8 mouse cellular contexts compared by ENCODE assay signal in the genomic region with DNA sequence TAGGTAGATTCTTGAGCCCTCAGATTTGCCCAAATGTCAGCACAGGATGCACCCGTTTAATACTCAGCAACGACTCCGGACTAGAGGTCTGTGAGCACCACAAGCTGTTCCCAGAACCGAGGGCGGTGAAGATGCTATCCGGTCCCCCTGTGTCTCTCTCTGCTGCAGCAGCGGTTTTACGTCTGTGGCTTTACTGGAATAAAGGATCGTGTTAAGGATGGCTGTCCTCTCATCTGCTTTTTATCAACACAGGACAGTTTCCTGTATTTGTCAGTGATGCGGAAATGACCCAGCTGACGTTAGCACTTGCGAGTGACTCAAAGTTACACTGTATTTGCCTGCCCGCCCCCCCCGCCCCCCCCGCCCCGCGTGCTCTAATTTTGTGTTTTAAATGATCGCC. TPM values are rescaled to one million over a fixed set of nuclear protein-coding genes. Genes with fewer than 3 reads are reported as not detected.
DNase-seq lines count a peak whose midpoint lies in the region; ATAC-seq lines count a peak whose summit lies in the region.

No protein-coding gene starts in this region.

- peaks cover 0 to 5% of the 10 kb centered on the region in 2 experiments; a peak in 2 of 4 replicates for H3K4me1 ChIP-seq in heart, embryonic 14.5 days (ENCODE audit: control insufficient read depth in 2 of 2, insufficient read depth in 2 of 2, low read length in 2 of 2)
- H3K4me1 ChIP-seq in limb, embryonic 15.5 days: peaks cover 19% of the 10 kb centered on the region
- peaks cover 5% of the 10 kb centered on the region; the same call in 1 of the 2 replicates for H3K4me1 ChIP-seq in neural tube, embryonic 14.5 days (ENCODE audit: control insufficient read depth, insufficient read depth, low read length)
- no peaks in the 10 kb centered on the region; the same call in 1 of the 2 replicates for H3K4me1 ChIP-seq in midbrain, embryonic 13.5 days (replicated peaks)

- H3K27ac ChIP-seq in heart, embryonic 14.5 days (replicated peaks in 1 of 2; ENCODE audit: control insufficient read depth in 1 of 2, insufficient read depth in 1 of 2, low read depth in 2 of 2, low read length in 2 of 2): peak overlapping the region; percentile 73 to 90
- peak overlapping the region; percentile 86 for H3K27ac ChIP-seq in limb, embryonic 15.5 days
- H3K27ac ChIP-seq in neural tube, embryonic 14.5 days (ENCODE audit: low read depth, low read length): peak overlapping the region; percentile 40; the same call in 1 of the 2 replicates
- H3K27ac ChIP-seq in midbrain, embryonic 13.5 days: no peak overlapping the region

- 37% methylated on average over 18 of the region's 18 CpGs for WGBS in heart, embryonic 14.5 days
- WGBS in limb, embryonic 15.5 days: 49% methylated on average over 18 of the region's 18 CpGs
- 60% methylated on average over 18 of the region's 18 CpGs for WGBS in neural tube, embryonic 14.5 days
- WGBS in midbrain, embryonic 13.5 days: 69% methylated on average over 18 of the region's 18 CpGs

- no peak overlapping the region for H3K9ac ChIP-seq in heart, embryonic 14.5 days (ENCODE audit: low read length)
- no peak overlapping the region for H3K9ac ChIP-seq in limb, embryonic 15.5 days
- no peak overlapping the region for H3K9ac ChIP-seq in neural tube, embryonic 14.5 days (replicated peaks; ENCODE audit: low read depth, low read length)
- no peak overlapping the region for H3K9ac ChIP-seq in midbrain, embryonic 13.5 days (replicated peaks)

- peak; percentile 50 for ATAC-seq in heart, embryonic 14.5 days (ENCODE audit: insufficient number of reproducible peaks, insufficient read depth, low FRiP score, low read depth)
- ATAC-seq in limb, embryonic 15.5 days (ENCODE audit: insufficient number of reproducible peaks, low FRiP score, low TSS enrichment, low read depth): no peak
- ATAC-seq in neural tube, embryonic 14.5 days (ENCODE audit: low read depth): no peak
- no peak for ATAC-seq in midbrain, embryonic 13.5 days

- DNase-seq in urinary bladder, postnatal 14 days (ENCODE audit: low spot score): peak; percentile 11
- no peak for DNase-seq in urinary bladder, adult 2 months (ENCODE audit: low spot score)
- no peak for DNase-seq in right cerebral cortex, adult 18-20 months
- no peak for DNase-seq in cerebellum, adult 11-12 months

- H3K27me3 ChIP-seq in heart, embryonic 14.5 days (ENCODE audit: control insufficient read depth, insufficient read depth, low read length): no peaks in the 10 kb centered on the region
- H3K27me3 ChIP-seq in limb, embryonic 15.5 days: no peaks in the 10 kb centered on the region
- H3K27me3 ChIP-seq in neural tube, embryonic 14.5 days (ENCODE audit: control insufficient read depth, insufficient read depth, low read length): no peaks in the 10 kb centered on the region
- H3K27me3 ChIP-seq in midbrain, embryonic 13.5 days: no peaks in the 10 kb centered on the region; the same call in 1 of the 2 replicates

- H3K36me3 ChIP-seq in heart, embryonic 14.5 days (ENCODE audit: control insufficient read depth, insufficient read depth, low read length): no peaks in the 10 kb centered on the region
- H3K36me3 ChIP-seq in limb, embryonic 15.5 days: no peaks in the 10 kb centered on the region
- no peaks in the 10 kb centered on the region for H3K36me3 ChIP-seq in neural tube, embryonic 14.5 days (ENCODE audit: control insufficient read depth, insufficient read depth, low read length)
- no peaks in the 10 kb centered on the region for H3K36me3 ChIP-seq in midbrain, embryonic 13.5 days

- no peaks in the 10 kb centered on the region for H3K9me3 ChIP-seq in heart, embryonic 14.5 days (ENCODE audit: control insufficient read depth, low read length)
- H3K9me3 ChIP-seq in limb, embryonic 15.5 days: no peaks in the 10 kb centered on the region
- no peaks in the 10 kb centered on the region for H3K9me3 ChIP-seq in neural tube, embryonic 14.5 days (ENCODE audit: control insufficient read depth, low read length)
- H3K9me3 ChIP-seq in midbrain, embryonic 13.5 days: no peaks in the 10 kb centered on the region

- peak overlapping the region; percentile 48 for H3K4me2 ChIP-seq in heart, embryonic 14.5 days (ENCODE audit: low read length)
- peak overlapping the region; percentile 7; the same call in 1 of the 2 replicates for H3K4me2 ChIP-seq in limb, embryonic 15.5 days
- H3K4me2 ChIP-seq in neural tube, embryonic 14.5 days (ENCODE audit: low read depth, low read length): no peak overlapping the region
- H3K4me2 ChIP-seq in midbrain, embryonic 13.5 days (replicated peaks): no peak overlapping the region

- H3K4me3 ChIP-seq in heart, embryonic 14.5 days (ENCODE audit: control insufficient read depth in 1 of 2, insufficient read depth in 1 of 2, low read depth in 1 of 2, low read length in 2 of 2): no peak overlapping the region
- no peak overlapping the region for H3K4me3 ChIP-seq in limb, embryonic 15.5 days
- no peak overlapping the region for H3K4me3 ChIP-seq in neural tube, embryonic 14.5 days (ENCODE audit: low read depth, low read length)
- no peak overlapping the region for H3K4me3 ChIP-seq in midbrain, embryonic 13.5 days (replicated peaks)

RNA-seq across cellular contexts. Expression of gene Cemip2, which starts 40.7 kb away (rescaled TPM):
- 4.5 and 5.5 TPM in 2 replicates for polyA plus RNA-seq in urinary bladder, adult 2 months (2012; rRNA removed)
- polyA plus RNA-seq in heart, embryonic 14.5 days (2014; fragmentation: Nextera tagmentation; extraction: Ambion mirVana): 57.1 and 57.5 TPM in 2 replicates
- 25.7 TPM in 2 replicates for polyA plus RNA-seq in limb, embryonic 15.5 days (2015; fragmentation: Nextera tagmentation; extraction: Ambion mirVana)
- 21.1 and 31.0 TPM in 2 replicates for polyA plus RNA-seq in neural tube, embryonic 14.5 days (2014; fragmentation: Nextera tagmentation; extraction: Ambion mirVana)
- 73.8 and 76.2 TPM in 2 replicates for polyA plus RNA-seq in midbrain, embryonic 13.5 days (2015; fragmentation: Nextera tagmentation; extraction: Ambion mirVana)

Comparison
In these comparisons a context has a peak if more than half of its experiments do, and no peak if none do; other contexts are left out.
1. H3K4me2 ChIP-seq: peak in heart, embryonic 14.5 days (single experiment) and limb, embryonic 15.5 days (single experiment); none in neural tube, embryonic 14.5 days (single experiment) and midbrain, embryonic 13.5 days (single experiment).